Mouse (Mus musculus) heart, adult 2 months (tissue): ENCODE measurements at regions not wholly inside any gene's neighbourhood (a gene's known extent, or its start where the extent isn't known, plus 50 kb on each side); places are given as distances from the start of the nearest gene placed in this dataset.

Experiments used
- CTCF ChIP-seq: fragments of 200-600 bp; IDR thresholded peaks from 2 replicates; pipeline ENCODE4 v1.8.1; 2022; ENCODE audit warnings: antibody characterized with exemption, mild to moderate bottlenecking, moderate library complexity
- EP300 ChIP-seq: fragments of 200-500 bp; IDR thresholded peaks from 2 replicates; pipeline ENCODE4 v1.6.1; 2011; ENCODE audit warnings: low read depth, low read length, control low read depth; ENCODE audit not compliant: insufficient read depth
- POLR2A ChIP-seq: fragments of 200-500 bp; IDR thresholded peaks from 2 replicates; pipeline ENCODE4 v1.6.1; 2011; ENCODE audit warnings: mild to moderate bottlenecking, low read depth, low read length, control low read depth; ENCODE audit not compliant: insufficient read depth

- TF ChIP-seq CTCF, result no peak
- no peak for TF ChIP-seq POLR2A
- no peak for TF ChIP-seq EP300
These were observed 864.8 kb downstream of the Defb40 start for GRCm38 (mm10) chr8:18113262-18113661.
